Mouse (Mus musculus) adrenal gland, postnatal 0 days (tissue): ENCODE measurements around the gene Aqp12. TPM values are rescaled to one million over a fixed set of nuclear protein-coding genes. Genes with fewer than 3 reads are reported as not detected.

Experiments
- polyA plus RNA-seq: library from polyadenylated mRNA; unstranded; fragments of >200 nt; fragmentation: Nextera tagmentation; extraction: Ambion mirVana; gene quantifications from 2 replicates; pipeline ENCODE4 v1.2.1, GENCODE M21; 2015

Gene Aqp12
- 0.21 TPM in 1 of 2 replicates, not detected in the other for polyA plus RNA-seq

DNA sequence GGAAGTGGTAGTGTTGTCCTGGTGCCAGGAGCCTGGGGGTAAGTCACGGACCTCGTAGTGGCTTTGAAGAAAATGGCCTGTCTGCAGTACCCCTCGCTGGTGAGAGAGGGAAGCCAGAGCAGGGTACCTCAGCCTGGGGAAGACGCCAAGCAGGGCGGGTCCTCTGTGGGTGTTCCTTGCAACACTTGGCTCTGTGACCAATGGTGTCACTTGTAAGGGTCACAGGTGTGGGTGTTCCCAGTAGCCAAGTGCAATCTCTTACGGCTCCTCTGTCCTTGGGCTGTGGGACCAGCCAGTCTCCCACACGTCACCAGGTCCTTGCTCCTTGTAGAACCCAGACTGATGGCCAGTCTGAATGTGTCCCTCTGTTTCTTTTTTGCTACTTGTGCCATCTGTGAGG is at the start of gene Aqp12:
Aqp12 (plus strand) TSS at position 274 of the 400 bp plus-strand sequence.

Other genes with a start within 250 kb of the Aqp12 start
- 31.6 and 35.1 TPM in 2 replicates for gene Gpc1, start 174.7 kb upstream of the Aqp12 start, polyA plus RNA-seq
- gene Ankmy1, start 103.4 kb upstream of the Aqp12 start, polyA plus RNA-seq, result 0.40 and 0.58 TPM in 2 replicates
- 36.9 and 46.6 TPM in 2 replicates for gene Dusp28, start 99.4 kb upstream of the Aqp12 start, polyA plus RNA-seq
- 28.0 and 43.7 TPM in 2 replicates for gene Rnpepl1, start 95.6 kb upstream of the Aqp12 start, polyA plus RNA-seq
- 22.4 and 25.8 TPM in 2 replicates for gene Capn10, start 72.0 kb upstream of the Aqp12 start, polyA plus RNA-seq
- gene Gpr35, start 55.5 kb upstream of the Aqp12 start, polyA plus RNA-seq, result 0.47 and 0.58 TPM in 2 replicates
- gene Kif1a, start 95.6 kb downstream of the Aqp12 start, polyA plus RNA-seq, result 34.3 and 67.0 TPM in 2 replicates
- gene Agxt, start 128.9 kb downstream of the Aqp12 start, polyA plus RNA-seq, result 9.1 and 12.7 TPM in 2 replicates
- 0.27 and 0.28 TPM in 2 replicates for gene 2310007B03Rik, start 154.6 kb downstream of the Aqp12 start, polyA plus RNA-seq
- 0.25 and 0.58 TPM in 2 replicates for gene Crocc2, start 162.4 kb downstream of the Aqp12 start, polyA plus RNA-seq
- gene Sned1, start 229.5 kb downstream of the Aqp12 start, polyA plus RNA-seq, result 6.1 and 8.1 TPM in 2 replicates